Mouse (Mus musculus) small intestine, adult 2 months (tissue): ENCODE data around the gene Islr2.

ENCODE experiments used
- CTCF ChIP-seq: fragments of 200-500 bp; IDR thresholded peaks from 2 replicates; pipeline ENCODE4 v1.5.1; 2012; ENCODE audit warnings: low read depth, mild to moderate bottlenecking, control low read depth, inconsistent platforms, low read length, moderate library complexity, mixed read lengths; ENCODE audit not compliant: insufficient replicate concordance, insufficient read length; ENCODE audit errors: extremely low read depth
- POLR2A ChIP-seq: fragments of 200-500 bp; IDR thresholded peaks from 2 replicates; pipeline ENCODE4 v1.6.1; 2012; ENCODE audit warnings: low read depth, mild to moderate bottlenecking, control low read depth, inconsistent platforms, low read length, moderate library complexity

DNA sequence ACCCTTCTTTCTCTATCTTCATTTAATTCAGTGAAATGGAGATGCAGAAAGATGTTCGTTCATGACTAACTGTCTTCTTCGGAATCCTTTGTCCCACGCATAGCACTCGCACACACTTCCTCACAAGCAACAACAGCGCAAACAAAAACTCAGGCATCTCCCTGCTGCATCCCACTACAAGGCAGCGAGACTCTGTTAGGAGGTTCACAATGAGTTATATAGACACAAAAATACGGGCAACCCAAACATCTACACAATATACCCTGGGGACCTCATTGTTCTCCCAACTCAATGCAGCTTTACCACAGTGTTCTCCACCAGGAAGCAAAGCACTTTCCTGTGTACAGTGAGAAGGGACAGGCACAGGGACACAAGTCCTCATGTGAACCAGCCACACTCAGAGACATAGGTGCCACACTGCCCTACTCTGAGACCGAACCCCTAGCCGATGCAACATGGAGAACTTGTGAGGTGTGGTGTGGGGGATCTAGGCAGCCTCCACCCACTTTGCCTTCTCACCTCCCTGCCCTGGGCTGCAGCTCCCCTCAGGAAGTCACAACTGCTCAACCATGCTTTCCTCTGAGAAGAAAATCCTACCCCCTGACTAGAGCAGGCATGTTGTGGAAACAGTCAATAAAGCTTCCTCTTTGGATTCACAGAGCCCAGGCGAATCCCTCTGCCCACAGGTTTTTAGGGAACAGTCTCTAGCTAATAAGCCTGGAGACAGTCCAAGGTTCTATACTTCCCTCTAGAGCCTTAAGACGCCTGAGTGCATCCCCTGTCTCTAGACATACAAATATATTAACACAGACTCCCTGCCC, 3.6 kb downstream of the Islr2 start:
- no peak for TF ChIP-seq CTCF
- TF ChIP-seq POLR2A = no peak
